Mouse (Mus musculus): ENCODE measurements around the gene Crygn.

DNA sequence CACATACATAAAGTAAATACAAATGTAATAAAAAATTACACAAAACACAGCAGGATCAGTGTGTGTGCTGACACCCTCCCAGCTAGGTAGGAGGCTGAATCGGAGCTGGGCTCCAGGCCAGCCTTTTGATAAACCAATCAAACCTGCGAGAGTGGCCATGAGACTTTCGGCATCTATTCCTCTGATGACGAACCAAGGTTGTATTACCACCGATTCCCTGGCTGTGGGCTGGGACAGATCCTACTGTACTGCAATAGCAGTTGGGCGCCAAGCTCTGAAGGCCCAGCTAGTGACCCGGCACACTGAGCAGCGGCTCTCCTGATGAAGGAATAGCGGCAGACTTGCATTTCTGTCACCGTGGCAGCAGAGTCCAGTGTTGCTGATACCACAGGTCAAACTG lies 40.8 kb upstream of the Crygn start:
- no peak for TF ChIP-seq CTCF (IDR thresholded peaks at IDR 0.05; ENCODE audit: extremely low read depth, insufficient read depth, low read length)
- TF ChIP-seq POLR2A (IDR thresholded peaks at IDR 0.05; ENCODE audit: extremely low read depth, insufficient read depth, low read length) = no peak
